9 mouse cellular contexts compared by ENCODE assay signal in the genomic region with DNA sequence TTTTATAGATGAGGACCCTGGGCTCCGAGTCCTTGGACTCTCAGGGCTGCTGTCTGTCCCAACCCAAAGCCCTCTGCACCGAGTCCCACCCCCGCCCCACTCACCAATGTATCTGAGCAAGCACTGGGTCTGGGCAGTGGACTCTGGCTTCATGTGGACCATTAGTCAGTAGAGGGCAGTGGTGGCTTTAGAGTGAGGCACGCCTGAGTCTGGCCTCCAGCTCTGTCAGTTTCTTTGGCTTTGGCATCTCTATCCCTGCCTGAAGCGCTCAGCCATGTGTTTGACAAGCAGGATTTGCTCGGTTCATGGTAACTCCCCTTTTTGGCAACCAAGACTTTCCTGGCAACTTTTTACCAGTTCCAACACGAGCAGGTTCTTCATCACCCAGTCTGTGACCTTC.
DNase-seq lines count a peak whose midpoint lies in the region; ATAC-seq and TF ChIP-seq lines count a peak whose summit lies in the region.
"Had no signal": no experiment of that assay in that cellular context is flagged by ENCODE, and none has a peak within 500 bp of the region (broad histone marks: within the 10 kb centered on the region; RNA-seq: fewer than 3 reads in every experiment).

No protein-coding gene starts in this region.

- no peak overlapping the region for H3K9ac ChIP-seq in heart, postnatal 0 days (replicated peaks; ENCODE audit: low read depth, low read length)
- H3K9ac ChIP-seq in midbrain, embryonic 11.5 days (ENCODE audit: low read length), result no peak overlapping the region

- H3K4me2 ChIP-seq in heart, postnatal 0 days (ENCODE audit: low read depth, low read length), result no peak overlapping the region
- H3K4me2 ChIP-seq in midbrain, embryonic 11.5 days, result no peak overlapping the region

- H3K4me1 ChIP-seq in heart, postnatal 0 days (ENCODE audit: control insufficient read depth, insufficient read depth), result no peaks in the 10 kb centered on the region
- no peaks in the 10 kb centered on the region for H3K4me1 ChIP-seq in midbrain, embryonic 11.5 days (ENCODE audit: control insufficient read depth, insufficient read depth, low read length)
- peaks cover 11% of the 10 kb centered on the region for H3K4me1 ChIP-seq in midbrain, embryonic 10.5 days
- H3K4me1 ChIP-seq in cortical plate, adult 2 months (ENCODE audit: control insufficient read depth, insufficient read depth, low read length), result no peaks in the 10 kb centered on the region

- no peaks in the 10 kb centered on the region for H3K27me3 ChIP-seq in heart, postnatal 0 days (ENCODE audit: control insufficient read depth, insufficient read depth, low read length)
- no peaks in the 10 kb centered on the region for H3K27me3 ChIP-seq in midbrain, embryonic 11.5 days (ENCODE audit: control insufficient read depth, insufficient read depth, low read length)
- peaks cover 3% of the 10 kb centered on the region; the same call in 1 of the 2 replicates for H3K27me3 ChIP-seq in midbrain, embryonic 10.5 days (ENCODE audit: low read depth, poor library complexity, severe bottlenecking)

- TF ChIP-seq CTCF in heart, postnatal 0 days (IDR thresholded peaks at IDR 0.05; ENCODE audit: low read depth), result peak; percentile 49
- peak; percentile 57 for TF ChIP-seq CTCF in cortical plate, adult 2 months (IDR thresholded peaks at IDR 0.05; ENCODE audit: extremely low read depth, insufficient read depth, low read length)

- TF ChIP-seq POLR2A in cortical plate, adult 2 months (IDR thresholded peaks at IDR 0.05; ENCODE audit: extremely low read depth, insufficient read depth, low read length), result no peak

- WGBS in heart, postnatal 0 days, result 25% methylated on average over 7 of the region's 7 CpGs
- WGBS in midbrain, embryonic 11.5 days, result 37% methylated on average over 7 of the region's 7 CpGs
- WGBS in midbrain, embryonic 10.5 days, result 42% methylated on average over 7 of the region's 7 CpGs

- peak; percentile 30; the same call in 1 of the 2 replicates for ATAC-seq in heart, postnatal 0 days (ENCODE audit: insufficient read depth, low read depth)
- ATAC-seq in midbrain, embryonic 11.5 days (ENCODE audit: low FRiP score), result no peak
- ATAC-seq in inflammation-experienced regulatory T-cells, adult 6 months, result no peak

- TF ChIP-seq EP300 in heart, postnatal 0 days (IDR thresholded peaks at IDR 0.05; ENCODE audit: low read depth), result no peak

- H3K9me3 ChIP-seq in heart, postnatal 0 days (replicated peaks; ENCODE audit: control insufficient read depth, low read length), result no peaks in the 10 kb centered on the region
- H3K9me3 ChIP-seq in midbrain, embryonic 11.5 days (ENCODE audit: control insufficient read depth, low read length), result no peaks in the 10 kb centered on the region
- H3K9me3 ChIP-seq in midbrain, embryonic 10.5 days (replicated peaks), result no peaks in the 10 kb centered on the region

- no peaks in the 10 kb centered on the region for H3K36me3 ChIP-seq in heart, postnatal 0 days (replicated peaks; ENCODE audit: control insufficient read depth, insufficient read depth, low read length)
- no peaks in the 10 kb centered on the region for H3K36me3 ChIP-seq in midbrain, embryonic 11.5 days (ENCODE audit: control insufficient read depth, insufficient read depth, low read length)
- H3K36me3 ChIP-seq in midbrain, embryonic 10.5 days, result no peaks in the 10 kb centered on the region

- H3K4me3 ChIP-seq in heart, postnatal 0 days (ENCODE audit: low read depth, low read length), result no peak overlapping the region
- H3K4me3 ChIP-seq in midbrain, embryonic 11.5 days (ENCODE audit: low read depth, low read length), result no peak overlapping the region
- H3K4me3 ChIP-seq in midbrain, embryonic 10.5 days, result no peak overlapping the region
- H3K4me3 ChIP-seq in cortical plate, adult 2 months (ENCODE audit: insufficient read depth, low read length), result no peak overlapping the region

- H3K27ac ChIP-seq in heart, postnatal 0 days (ENCODE audit: low read depth), result no peak overlapping the region
- no peak overlapping the region for H3K27ac ChIP-seq in midbrain, embryonic 11.5 days (ENCODE audit: low read depth, low read length)
- no peak overlapping the region for H3K27ac ChIP-seq in midbrain, embryonic 10.5 days (replicated peaks)
- H3K27ac ChIP-seq in cortical plate, adult 2 months (ENCODE audit: insufficient read depth, low read length), result no peak overlapping the region

- peak; percentile 20 for DNase-seq in heart, postnatal 0 days (ENCODE audit: low spot score)
- DNase-seq in heart, adult 8-10 months (ENCODE audit: low spot score), result no peak
- peak; percentile 74 for DNase-seq in midbrain, embryonic 11.5 days (ENCODE audit: low spot score, missing footprints)
- no peak for DNase-seq in midbrain, embryonic 10.5 days (ENCODE audit: low spot score)
- DNase-seq in urinary bladder, postnatal 36 days (ENCODE audit: low spot score in 2 of 2), result no peak
- DNase-seq in T-cell, adult 2 months (ENCODE audit: low spot score), result no peak
- DNase-seq: spleen, adult 18-20 months had no signal

Comparison
In these comparisons a context has a peak if more than half of its experiments do, and no peak if none do; other contexts are left out.
1. DNase-seq: peak in heart, postnatal 0 days (single experiment) and midbrain, embryonic 11.5 days (single experiment); none in heart, adult 8-10 months (single experiment), midbrain, embryonic 10.5 days (single experiment), urinary bladder, postnatal 36 days (0 of 2) and T-cell, adult 2 months (single experiment).